Mouse (Mus musculus): Measurements from ENCODE around the gene Ctla4. TPM values are rescaled to one million over a fixed set of nuclear protein-coding genes. Genes with fewer than 3 reads are reported as not detected.
A peak's percentile ranks its signal among the peaks of the same experiment; 100 is the strongest.

Gene Ctla4
- total RNA-seq, 2 experiments from 2014 or later = not detected

DNA sequence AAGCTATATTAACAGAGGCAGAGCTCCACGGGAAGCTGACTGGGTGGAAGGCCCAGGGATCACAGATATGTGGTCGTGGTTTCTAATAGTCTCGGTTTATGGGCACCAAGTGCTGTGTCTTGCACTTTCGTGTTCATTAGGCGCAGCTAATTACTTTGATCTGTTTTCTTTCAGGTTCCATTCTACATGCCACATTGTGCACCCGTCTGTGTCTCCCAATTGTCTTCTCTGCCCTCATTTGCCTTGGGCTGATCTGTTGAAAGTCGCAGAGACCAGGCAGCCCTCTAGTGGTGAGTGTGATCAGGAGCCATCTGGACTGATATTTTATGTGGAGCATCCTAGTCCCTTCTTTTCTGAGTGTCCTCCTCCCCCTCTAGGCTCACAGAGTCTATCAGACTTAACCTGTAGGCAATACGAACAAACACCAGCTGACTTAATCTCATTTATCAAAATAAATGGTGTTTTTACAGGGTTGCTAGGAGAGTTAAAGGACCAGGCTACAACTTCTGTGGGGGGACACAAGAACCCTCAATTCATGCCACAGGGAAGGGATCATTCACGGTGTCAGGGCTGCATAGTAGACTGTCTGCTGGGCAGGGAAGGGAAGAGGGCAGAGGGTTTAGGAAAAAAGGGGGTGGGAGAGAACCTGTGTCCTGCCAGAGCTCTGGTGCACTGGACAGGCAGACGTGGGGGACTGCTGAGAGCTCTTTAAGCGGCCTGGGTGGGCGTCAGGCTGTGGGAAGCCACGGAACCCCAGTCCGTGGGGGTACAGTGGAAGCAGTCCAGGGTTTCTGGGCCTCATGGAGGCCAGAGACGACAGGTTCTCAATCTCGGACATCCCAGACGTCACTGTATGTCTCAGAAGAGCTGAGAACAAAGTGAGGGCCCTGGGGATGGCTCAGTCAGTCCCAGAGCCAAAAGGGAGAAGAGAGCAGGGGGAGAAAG, 18.2 kb upstream of the Ctla4 start:
- Histone ChIP-seq H3K27ac (no peak overlapping the region), H3K4me3 (no peak overlapping the region)
- peak; percentile 75 for TF ChIP-seq CTCF (IDR thresholded peaks at IDR 0.05)
- intact Hi-C loops (cut with DNase I) = no loop called here
- DNase-seq (ENCODE audit: extremely low spot score in 1 of 2, low spot score in 2 of 2) = peak; percentile 37 to 49

DNA sequence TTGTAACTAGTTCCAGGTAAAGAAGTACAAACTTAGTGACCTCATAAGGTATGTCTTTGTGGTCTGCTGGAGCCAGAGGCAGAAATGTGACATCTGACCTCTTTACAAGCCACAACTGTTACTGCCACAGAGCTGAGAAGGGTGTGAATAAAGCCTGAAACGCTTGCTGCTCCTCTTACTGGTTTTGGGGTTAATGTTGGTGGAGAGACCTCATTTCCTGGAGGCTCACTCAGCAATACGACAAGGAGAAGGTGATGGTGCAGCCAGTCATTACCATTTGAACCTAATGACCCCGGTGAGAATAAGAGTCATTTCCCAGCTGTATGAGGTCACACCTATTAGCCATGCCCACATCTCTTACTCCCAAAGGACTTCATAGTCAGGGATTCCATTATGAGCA, 11.5 kb upstream of the Ctla4 start:
- TF ChIP-seq CTCF (IDR thresholded peaks at IDR 0.05) = no peak
- DNase-seq (ENCODE audit: extremely low spot score in 1 of 2, low spot score in 2 of 2) = no peak
- Histone ChIP-seq H3K27ac (no peak overlapping the region), H3K4me3 (no peak overlapping the region)
- intact Hi-C loops (cut with DNase I) = no loop called here

DNA sequence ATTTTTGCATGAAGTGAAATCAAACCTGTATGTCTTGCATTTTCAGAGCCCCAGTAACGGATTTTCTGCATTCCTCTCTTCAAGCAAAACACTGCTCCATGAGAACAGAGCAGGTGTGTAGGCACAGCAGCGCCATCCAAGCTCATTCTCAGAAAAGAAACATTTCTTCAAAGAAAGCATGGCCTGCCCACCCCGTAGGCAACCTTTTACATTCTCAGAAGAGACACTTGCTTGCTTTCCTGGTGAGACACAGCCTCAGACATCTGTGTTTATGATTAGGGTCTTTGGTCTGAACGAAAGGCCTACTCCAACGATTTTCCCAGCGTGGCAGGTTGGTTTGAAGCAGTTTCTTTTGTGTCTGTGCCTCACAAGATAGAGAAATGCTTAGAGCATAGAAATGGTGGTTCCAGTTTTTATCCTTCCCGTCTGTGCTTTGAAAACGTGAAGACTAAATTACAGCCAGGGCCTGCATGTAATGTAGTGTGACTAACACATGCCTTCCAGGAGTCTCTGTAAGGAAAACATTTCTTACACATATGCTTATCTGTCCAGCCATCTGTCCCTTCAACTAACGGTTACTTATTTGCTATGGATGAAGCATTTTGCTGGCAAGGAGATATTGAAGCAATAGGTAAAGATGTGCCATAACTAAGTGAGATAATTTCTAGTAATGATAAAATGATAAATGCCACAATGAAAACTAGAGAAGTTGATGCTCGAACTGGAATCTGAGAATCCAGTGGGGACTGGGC, 6.5 kb upstream of the Ctla4 start:
- H3K27ac ChIP-seq = no peak overlapping the region
- DNase-seq (ENCODE audit: extremely low spot score in 1 of 2, low spot score in 2 of 2) = no peak
- intact Hi-C loops (cut with DNase I) = no loop called here
- no peak overlapping the region for H3K4me3 ChIP-seq
- TF ChIP-seq CTCF (IDR thresholded peaks at IDR 0.05) = no peak

DNA sequence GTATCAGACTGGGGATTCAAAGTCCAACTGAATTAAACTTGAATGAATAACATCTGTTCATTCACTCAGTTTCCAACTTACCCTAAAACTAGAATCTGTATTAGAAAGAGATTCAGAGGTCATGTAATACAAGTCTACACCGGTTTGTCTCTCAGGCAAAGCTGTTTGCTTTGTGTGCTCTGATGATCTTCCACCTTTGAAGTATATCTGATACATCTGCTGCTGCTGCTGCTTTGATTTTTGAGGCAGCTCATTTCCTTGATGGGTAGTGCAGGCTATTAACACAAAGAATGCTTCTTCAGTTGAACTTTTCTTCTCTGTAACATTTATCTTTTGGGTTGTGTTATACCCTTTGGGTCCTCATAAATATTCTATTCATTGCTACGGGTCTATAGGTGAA, 4.0 kb upstream of the Ctla4 start:
- no peak for TF ChIP-seq CTCF (IDR thresholded peaks at IDR 0.05)
- DNase-seq (ENCODE audit: extremely low spot score in 1 of 2, low spot score in 2 of 2) = no peak
- no peak overlapping the region for H3K4me3 ChIP-seq
- intact Hi-C loops (cut with DNase I) = no loop called here
- no peak overlapping the region for H3K27ac ChIP-seq

DNA sequence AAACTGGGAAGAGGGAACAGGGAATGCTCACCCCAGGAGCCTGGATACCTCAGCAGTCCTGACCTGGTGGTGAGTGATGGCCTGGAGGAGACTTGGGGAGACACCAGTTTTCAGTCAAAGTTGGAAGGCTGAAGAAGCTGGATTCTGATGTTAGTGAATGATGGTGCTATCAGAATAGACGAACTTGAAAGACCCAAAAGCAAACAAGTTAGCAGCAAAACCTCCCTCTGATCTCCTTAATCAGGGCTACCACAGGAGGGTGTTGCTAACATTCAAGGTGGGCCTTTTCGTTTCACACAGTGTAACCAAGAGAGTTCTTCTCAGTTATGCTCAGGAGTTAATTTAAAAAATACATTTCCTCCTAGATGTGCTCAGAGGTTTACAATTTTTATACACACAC, 3.5 kb upstream of the Ctla4 start:
- Histone ChIP-seq H3K27ac (no peak overlapping the region), H3K4me3 (no peak overlapping the region)
- no peak for DNase-seq (ENCODE audit: extremely low spot score in 1 of 2, low spot score in 2 of 2)
- intact Hi-C loops (cut with DNase I) = no loop called here
- no peak for TF ChIP-seq CTCF (IDR thresholded peaks at IDR 0.05)

DNA sequence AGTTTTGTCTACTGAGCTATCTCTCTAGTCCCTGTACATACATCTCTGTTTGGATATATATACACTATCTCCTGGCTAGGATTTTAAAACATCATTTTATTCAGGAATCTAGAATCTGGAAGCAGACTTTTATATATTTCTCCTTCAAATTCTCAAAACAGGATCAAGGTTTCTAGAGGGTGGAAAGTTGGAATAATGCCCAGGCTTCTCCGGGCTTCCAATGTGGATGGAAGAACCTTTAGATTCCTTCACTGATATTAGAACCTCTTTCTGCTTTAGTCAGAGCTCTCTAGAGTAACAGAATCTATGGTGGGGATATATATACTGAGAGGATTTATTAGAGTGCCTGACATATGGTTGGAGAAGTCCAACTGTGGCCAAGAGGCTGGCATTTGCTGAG, 2.2 kb upstream of the Ctla4 start:
- no peak for TF ChIP-seq CTCF (IDR thresholded peaks at IDR 0.05)
- intact Hi-C loops (cut with DNase I) = no loop called here
- no peak for DNase-seq (ENCODE audit: extremely low spot score in 1 of 2, low spot score in 2 of 2)
- Histone ChIP-seq H3K27ac (no peak overlapping the region), H3K4me3 (no peak overlapping the region)

DNA sequence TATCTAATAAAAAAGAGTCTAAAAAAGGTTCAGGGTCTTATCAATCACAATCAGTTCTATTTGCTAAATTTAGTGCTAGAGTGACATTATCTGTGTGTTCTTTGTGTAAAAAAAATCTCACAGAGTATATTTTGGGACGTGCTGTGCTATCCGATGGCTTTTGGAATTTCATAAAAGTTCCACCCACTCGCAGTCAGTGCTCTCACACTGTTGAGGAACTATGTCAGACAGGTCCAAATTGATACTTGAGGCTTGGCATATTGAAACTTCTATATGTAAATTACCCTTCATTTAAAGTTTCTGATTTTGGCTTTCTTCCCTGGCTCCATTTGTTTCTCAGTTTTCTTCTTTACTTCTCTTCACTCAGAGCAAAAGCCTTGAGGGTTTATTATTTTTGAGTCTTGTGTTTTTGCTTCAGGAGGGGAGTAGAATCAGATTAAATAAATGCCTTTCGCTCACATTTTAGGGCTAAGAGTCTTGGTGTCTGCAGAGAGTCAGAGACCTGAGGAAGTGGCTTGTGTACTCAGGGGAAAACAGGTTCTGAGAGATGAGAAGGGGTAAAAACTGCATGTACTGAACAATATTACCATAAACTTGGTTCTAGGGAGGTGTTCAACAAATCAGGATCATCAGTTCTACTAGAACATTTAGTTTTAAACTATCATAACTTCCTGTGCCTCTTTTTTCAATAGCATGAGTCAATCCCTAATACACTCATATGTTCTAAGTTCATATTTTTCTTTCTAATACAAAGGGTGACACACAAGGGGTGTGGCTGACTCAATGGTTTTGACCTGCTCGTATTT, 11.5 kb downstream of the Ctla4 start:
- no peak for TF ChIP-seq CTCF (IDR thresholded peaks at IDR 0.05)
- DNase-seq (ENCODE audit: extremely low spot score in 1 of 2, low spot score in 2 of 2) = no peak
- no peak overlapping the region for H3K4me3 ChIP-seq
- no peak overlapping the region for H3K27ac ChIP-seq
- intact Hi-C loops (cut with DNase I) = no loop called here

DNA sequence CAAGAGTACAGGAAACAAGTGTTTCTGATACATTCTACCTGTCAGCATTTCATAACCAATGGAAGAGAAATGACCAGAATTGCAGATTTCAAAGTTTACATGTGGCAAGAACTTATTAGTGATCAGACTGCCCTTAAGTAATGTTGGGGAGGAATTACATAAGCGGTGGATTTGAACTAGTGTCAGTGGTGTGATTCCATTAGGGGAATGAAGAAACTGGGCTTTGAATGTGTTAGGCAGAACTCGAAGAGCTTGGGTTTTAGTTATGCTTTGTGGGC, 12.1 kb downstream of the Ctla4 start:
- intact Hi-C loops (cut with DNase I) = no loop called here
- Histone ChIP-seq H3K4me3 (no peak overlapping the region), H3K27ac (no peak overlapping the region)
- no peak for TF ChIP-seq CTCF (IDR thresholded peaks at IDR 0.05)
- DNase-seq (ENCODE audit: extremely low spot score in 1 of 2, low spot score in 2 of 2) = no peak

DNA sequence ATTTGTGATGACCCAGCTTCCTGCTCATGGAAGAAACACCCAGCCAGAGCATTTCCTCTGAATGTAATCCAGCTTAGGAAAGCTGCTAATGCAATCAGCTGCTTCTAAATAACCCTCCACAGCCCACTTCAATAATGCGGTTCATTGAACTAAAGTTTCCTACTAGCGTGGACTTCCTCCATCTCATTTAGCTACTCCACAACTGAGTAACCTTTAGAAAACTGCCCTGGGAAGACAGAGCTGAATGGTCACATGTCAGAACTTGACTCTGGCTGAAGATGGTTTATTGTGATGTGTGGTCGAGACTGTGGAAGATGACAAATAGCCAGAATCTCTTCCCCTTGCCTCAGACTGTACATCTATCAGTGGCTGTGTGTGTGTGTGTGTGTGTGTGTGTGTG, 12.4 kb downstream of the Ctla4 start:
- Histone ChIP-seq H3K27ac (no peak overlapping the region), H3K4me3 (no peak overlapping the region)
- DNase-seq (ENCODE audit: extremely low spot score in 1 of 2, low spot score in 2 of 2) = no peak
- intact Hi-C loops (cut with DNase I) = no loop called here
- no peak for TF ChIP-seq CTCF (IDR thresholded peaks at IDR 0.05)

DNA sequence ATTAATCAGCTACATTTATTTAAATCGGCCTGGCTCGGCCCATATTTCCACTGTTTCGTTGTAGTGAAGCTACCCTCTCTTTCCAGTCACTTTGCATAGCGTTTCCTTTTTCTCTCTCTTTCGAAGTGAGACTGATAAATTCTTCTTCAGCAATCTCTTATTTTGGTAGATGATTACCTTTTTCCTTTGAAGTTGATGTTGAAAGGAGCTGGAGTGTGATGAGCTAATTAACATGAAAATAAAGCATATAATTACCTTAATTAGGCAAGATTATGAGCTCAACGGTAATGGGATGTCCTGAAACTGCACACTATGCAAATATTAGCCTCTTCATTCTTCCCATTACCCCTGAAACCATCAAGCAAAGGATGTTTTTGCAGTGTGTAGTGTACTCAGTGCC, 15.7 kb downstream of the Ctla4 start:
- Histone ChIP-seq H3K4me3 (no peak overlapping the region), H3K27ac (no peak overlapping the region)
- no peak for DNase-seq (ENCODE audit: extremely low spot score in 1 of 2, low spot score in 2 of 2)
- no peak for TF ChIP-seq CTCF (IDR thresholded peaks at IDR 0.05)
- intact Hi-C loops (cut with DNase I) = no loop called here

DNA sequence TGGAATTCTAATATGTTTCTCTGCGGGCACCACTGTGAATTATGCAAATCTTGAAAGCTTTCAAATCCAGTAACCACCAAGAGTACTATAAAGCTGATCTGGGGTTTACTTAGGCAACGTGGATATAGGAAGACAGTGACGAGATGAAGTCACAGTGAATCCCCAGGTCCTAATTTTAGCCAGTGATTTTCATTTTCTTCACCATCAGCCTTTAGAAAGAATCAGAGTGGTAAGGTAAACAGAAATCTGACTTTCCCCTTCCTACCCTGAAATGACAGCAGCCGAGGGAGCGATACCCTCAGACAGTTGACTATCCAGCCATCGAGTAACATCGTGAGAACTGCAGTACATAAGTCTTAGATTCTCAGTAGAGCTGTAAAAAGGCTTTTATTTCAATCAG, 16.3 kb downstream of the Ctla4 start:
- TF ChIP-seq CTCF (IDR thresholded peaks at IDR 0.05) = no peak
- no peak overlapping the region for H3K4me3 ChIP-seq
- no peak for DNase-seq (ENCODE audit: extremely low spot score in 1 of 2, low spot score in 2 of 2)
- intact Hi-C loops (cut with DNase I) = no loop called here
- H3K27ac ChIP-seq = no peak overlapping the region

DNA sequence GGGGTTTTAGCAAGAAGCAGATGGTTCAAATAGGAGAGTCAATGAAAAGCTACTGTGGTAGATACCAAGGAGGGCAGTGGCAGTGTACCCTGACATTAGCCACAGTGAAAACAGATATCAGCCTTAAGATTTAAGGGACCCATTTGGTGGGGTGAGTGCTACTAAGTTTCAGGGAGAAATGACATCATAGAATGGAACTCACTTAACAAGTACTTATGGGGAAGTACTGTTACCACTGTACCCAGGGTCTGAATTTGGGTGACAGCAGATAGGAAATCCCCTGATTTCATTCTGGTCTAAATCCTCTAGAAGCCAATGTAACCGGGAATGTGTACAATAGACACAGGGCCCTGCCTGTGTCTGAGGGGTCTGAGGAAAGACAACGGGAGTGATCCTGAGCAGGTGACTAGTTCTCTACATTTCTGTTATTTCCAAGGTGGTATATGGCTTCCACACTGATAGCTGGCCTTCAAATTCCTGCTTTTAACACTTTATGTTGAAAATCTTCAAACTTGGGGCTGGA, 17.7 kb downstream of the Ctla4 start:
- intact Hi-C loops (cut with DNase I) = no loop called here
- no peak overlapping the region for H3K4me3 ChIP-seq
- TF ChIP-seq CTCF (IDR thresholded peaks at IDR 0.05) = no peak
- no peak for DNase-seq (ENCODE audit: extremely low spot score in 1 of 2, low spot score in 2 of 2)
- no peak overlapping the region for H3K27ac ChIP-seq
